Mouse (Mus musculus): ENCODE results near the gene Sik3. TPM values are rescaled to one million over a fixed set of nuclear protein-coding genes. Genes with fewer than 3 reads are reported as not detected.

The Sik3 gene
- polyA plus RNA-seq (2015; fragmentation: Nextera tagmentation; extraction: Ambion mirVana) = 4.7 and 5.8 TPM in 2 replicates

GRCm38 (mm10) chr9:46012091-46013008 is at the start of gene Sik3, which contains the start of gene Pafah1b2:
Sik3 (plus strand) TSS chr9:46012820.
Pafah1b2 (minus strand) TSS chr9:46012690.
- ATAC-seq (ENCODE audit: extremely low read depth, insufficient number of reproducible peaks, low FRiP score, low TSS enrichment) = peak; percentile 86
- Histone ChIP-seq H3K36me3 (no peaks in the 10 kb centered on the region), H3K27ac (replicated peaks) (peak within 1 kb of the TSS; percentile 94), H3K9me3 (no peaks in the 10 kb centered on the region), H3K4me2 (peak within 1 kb of the TSS; percentile 83), H3K4me1 (peaks cover 53% of the 10 kb centered on the region), H3K9ac (peak within 1 kb of the TSS; percentile 99), H3K27me3 (replicated peaks) (no peaks in the 10 kb centered on the region), H3K4me3 (peak within 1 kb of the TSS; percentile 99)
- whole genome bisulfite sequencing = 2% methylated on average over 70 of the region's 78 CpGs

- no peak for ATAC-seq (ENCODE audit: extremely low read depth, insufficient number of reproducible peaks, low FRiP score, low TSS enrichment)
- H3K36me3 ChIP-seq = peaks cover 80% of the 10 kb centered on the region
Observed at GRCm38 (mm10) chr9:45963577-45963976, 49.0 kb upstream of the Sik3 start.

DNA sequence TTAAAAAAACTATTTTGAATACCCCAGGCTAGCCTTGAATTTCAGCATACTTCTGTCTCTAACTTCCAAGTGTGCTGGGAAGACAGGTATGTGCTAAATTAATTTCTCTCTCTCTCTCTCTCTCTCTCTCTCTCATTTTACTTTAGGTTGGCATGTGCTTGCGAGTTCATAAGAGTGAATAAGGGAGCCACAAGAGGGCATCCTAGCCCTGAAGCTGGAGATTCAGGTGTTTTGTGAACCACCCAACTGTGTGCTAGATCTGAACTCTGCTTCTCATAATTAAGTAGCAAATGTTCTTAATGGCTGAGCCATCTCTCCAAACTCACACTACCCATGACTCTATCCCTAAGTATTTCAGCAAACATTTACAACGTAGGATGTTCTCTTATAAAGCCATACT is 35.7 kb upstream of the Sik3 start:
- WGBS = 88% methylated on average over 2 of the region's 2 CpGs
- H3K36me3 ChIP-seq = peaks cover 62% of the 10 kb centered on the region
- H3K27me3 ChIP-seq (replicated peaks) = no peaks in the 10 kb centered on the region

More at GRCm38 (mm10) chr9:45963577-45963976, 49.0 kb upstream of the Sik3 start:
- Histone ChIP-seq H3K9me3 (no peaks in the 10 kb centered on the region), H3K4me1 (peaks cover 22% of the 10 kb centered on the region), H3K4me3 (no peak overlapping the region), H3K9ac (0 out of 2 replicates have a peak overlapping the region, but pooled peaks have one; percentile 13), H3K4me2 (no peak overlapping the region), H3K27me3 (replicated peaks) (no peaks in the 10 kb centered on the region), H3K27ac (replicated peaks) (no peak overlapping the region)
- WGBS = 79% methylated on average over 6 of the region's 6 CpGs

GRCm38 (mm10) chr9:45979778-45980177 is 32.8 kb upstream of the Sik3 start:
- no peak for ATAC-seq (ENCODE audit: extremely low read depth, insufficient number of reproducible peaks, low FRiP score, low TSS enrichment)
- Histone ChIP-seq H3K36me3 (peaks cover 44% of the 10 kb centered on the region), H3K27me3 (replicated peaks) (no peaks in the 10 kb centered on the region), H3K4me3 (no peak overlapping the region), H3K9me3 (no peaks in the 10 kb centered on the region), H3K4me1 (peaks cover 49% of the 10 kb centered on the region), H3K27ac (replicated peaks) (no peak overlapping the region), H3K4me2 (no peak overlapping the region), H3K9ac (no peak overlapping the region)
- WGBS = 84% methylated on average over 2 of the region's 2 CpGs

More for the DNA sequence above, 35.7 kb upstream of the Sik3 start:
- Histone ChIP-seq H3K4me1 (peaks cover 30% of the 10 kb centered on the region), H3K9ac (no peak overlapping the region), H3K4me2 (no peak overlapping the region), H3K27ac (replicated peaks) (no peak overlapping the region), H3K9me3 (no peaks in the 10 kb centered on the region), H3K4me3 (no peak overlapping the region)
- ATAC-seq (ENCODE audit: extremely low read depth, insufficient number of reproducible peaks, low FRiP score, low TSS enrichment) = no peak

DNA sequence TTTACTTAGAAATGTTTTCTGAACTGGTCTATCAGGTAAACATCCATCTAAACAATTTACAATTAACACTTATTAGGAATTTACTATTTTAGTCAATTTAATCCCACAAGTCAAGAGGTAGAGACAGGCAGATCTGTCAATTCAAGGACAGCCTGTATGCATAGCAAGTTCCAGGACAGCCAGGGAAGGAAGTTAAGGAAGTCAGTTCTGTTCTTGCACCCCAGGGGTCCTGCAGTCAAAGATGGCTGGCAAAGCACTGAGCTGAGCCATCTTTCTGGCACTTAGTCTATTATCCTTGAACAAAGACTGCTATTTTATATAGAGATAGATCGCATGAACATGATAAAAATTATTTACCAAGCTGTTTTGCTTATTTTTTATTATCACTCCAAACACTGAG is 32.0 kb upstream of the Sik3 start:
- peaks cover 55% of the 10 kb centered on the region for H3K4me1 ChIP-seq
- no peak overlapping the region for H3K27ac ChIP-seq (replicated peaks)
- no peak overlapping the region for H3K4me3 ChIP-seq
- WGBS = 86% methylated on average over 1 of the region's 1 CpGs
- no peak overlapping the region for H3K4me2 ChIP-seq
- peaks cover 37% of the 10 kb centered on the region for H3K36me3 ChIP-seq
- H3K9me3 ChIP-seq = no peaks in the 10 kb centered on the region
- no peaks in the 10 kb centered on the region for H3K27me3 ChIP-seq (replicated peaks)
- no peak for ATAC-seq (ENCODE audit: extremely low read depth, insufficient number of reproducible peaks, low FRiP score, low TSS enrichment)
- H3K9ac ChIP-seq = no peak overlapping the region

- peaks cover 56% of the 10 kb centered on the region for H3K4me1 ChIP-seq
- no peak for ATAC-seq (ENCODE audit: extremely low read depth, insufficient number of reproducible peaks, low FRiP score, low TSS enrichment)
- H3K9me3 ChIP-seq = no peaks in the 10 kb centered on the region
- no peak overlapping the region for H3K27ac ChIP-seq (replicated peaks)
- H3K4me3 ChIP-seq = no peak overlapping the region
- 0 out of 2 replicates have a peak overlapping the region, but pooled peaks have one; percentile 24 for H3K9ac ChIP-seq
- peaks cover 32% of the 10 kb centered on the region for H3K36me3 ChIP-seq
- no peaks in the 10 kb centered on the region for H3K27me3 ChIP-seq (replicated peaks)
- no peak overlapping the region for H3K4me2 ChIP-seq
Observed at GRCm38 (mm10) chr9:45981331-45981730, 31.3 kb upstream of the Sik3 start.

GRCm38 (mm10) chr9:45983676-45984408 is 28.8 kb upstream of the Sik3 start:
- ATAC-seq (ENCODE audit: extremely low read depth, insufficient number of reproducible peaks, low FRiP score, low TSS enrichment) = no peak
- Histone ChIP-seq H3K36me3 (peaks cover 13% of the 10 kb centered on the region), H3K27ac (replicated peaks) (peak overlapping the region; percentile 97), H3K27me3 (replicated peaks) (no peaks in the 10 kb centered on the region), H3K4me3 (peak overlapping the region; percentile 95), H3K4me2 (peak overlapping the region; percentile 93), H3K9ac (peak overlapping the region; percentile 99), H3K9me3 (no peaks in the 10 kb centered on the region), H3K4me1 (peaks cover 49% of the 10 kb centered on the region)
- under 1% methylated on average over 23 of the region's 23 CpGs for WGBS

- Histone ChIP-seq H3K9me3 (no peaks in the 10 kb centered on the region), H3K9ac (peak overlapping the region; percentile 99), H3K4me3 (peak overlapping the region; percentile 95), H3K27me3 (replicated peaks) (no peaks in the 10 kb centered on the region), H3K36me3 (peaks cover 12% of the 10 kb centered on the region), H3K4me1 (peaks cover 44% of the 10 kb centered on the region), H3K27ac (replicated peaks) (peak overlapping the region; percentile 97), H3K4me2 (peak overlapping the region; percentile 93)
- ATAC-seq (ENCODE audit: extremely low read depth, insufficient number of reproducible peaks, low FRiP score, low TSS enrichment) = peak; percentile 88
- under 1% methylated on average over 51 of the region's 76 CpGs for WGBS
Observed at GRCm38 (mm10) chr9:45984409-45985228, 28.0 kb upstream of the Sik3 start.

DNA sequence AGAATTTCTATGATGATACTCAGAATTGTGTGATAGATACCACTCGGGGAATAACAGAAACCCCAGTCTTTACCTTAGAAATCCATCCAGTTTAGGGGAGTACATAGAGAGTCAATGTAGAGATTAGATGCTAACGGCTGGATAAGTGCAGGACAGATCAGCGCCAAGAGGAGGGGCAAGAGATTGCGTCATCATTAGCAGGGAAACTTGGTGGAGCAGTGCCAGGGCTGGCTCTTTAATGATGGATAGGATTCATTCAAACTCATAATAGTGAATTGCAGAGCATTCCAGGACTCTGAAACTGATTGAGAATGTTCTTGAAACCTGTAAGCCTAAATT is 27.4 kb upstream of the Sik3 start:
- Histone ChIP-seq H3K4me2 (peak overlapping the region; percentile 93), H3K27me3 (replicated peaks) (no peaks in the 10 kb centered on the region), H3K36me3 (peaks cover 12% of the 10 kb centered on the region), H3K27ac (replicated peaks) (peak overlapping the region; percentile 97), H3K9ac (peak overlapping the region; percentile 99), H3K4me1 (peaks cover 38% of the 10 kb centered on the region), H3K4me3 (peak overlapping the region; percentile 95), H3K9me3 (no peaks in the 10 kb centered on the region)
- under 1% methylated on average over 4 of the region's 4 CpGs for WGBS
- no peak for ATAC-seq (ENCODE audit: extremely low read depth, insufficient number of reproducible peaks, low FRiP score, low TSS enrichment)

DNA sequence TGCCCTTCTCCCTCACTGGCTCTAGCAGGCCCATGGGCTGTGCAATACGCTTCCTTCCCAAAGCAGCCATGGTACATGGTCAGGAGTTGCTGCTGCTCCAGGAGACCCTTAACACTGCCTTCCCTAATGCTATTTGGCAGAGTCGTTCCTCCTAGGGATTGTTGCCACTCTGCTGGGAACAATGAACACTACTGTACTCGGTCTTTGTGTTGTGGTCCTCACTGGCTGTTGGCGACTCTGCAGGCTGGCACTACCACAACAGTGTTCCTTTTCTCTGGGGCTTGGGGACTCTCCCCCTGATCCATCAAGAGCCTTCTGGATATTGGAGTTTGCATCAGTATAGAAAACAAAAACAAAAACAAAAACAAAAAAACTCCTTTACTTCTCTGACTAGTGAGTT is 13.6 kb upstream of the Sik3 start:
- Histone ChIP-seq H3K27ac (replicated peaks) (no peak overlapping the region), H3K4me3 (no peak overlapping the region), H3K4me1 (no peaks in the 10 kb centered on the region), H3K9ac (no peak overlapping the region), H3K9me3 (no peaks in the 10 kb centered on the region), H3K4me2 (no peak overlapping the region), H3K27me3 (replicated peaks) (no peaks in the 10 kb centered on the region), H3K36me3 (no peaks in the 10 kb centered on the region)
- no peak for ATAC-seq (ENCODE audit: extremely low read depth, insufficient number of reproducible peaks, low FRiP score, low TSS enrichment)
- 65% methylated on average over 4 of the region's 4 CpGs for WGBS

- H3K9ac ChIP-seq = peak overlapping the region; percentile 63; the same call in 1 of the 2 replicates
- H3K27me3 ChIP-seq (replicated peaks) = no peaks in the 10 kb centered on the region
- no peak overlapping the region for H3K4me3 ChIP-seq
- H3K27ac ChIP-seq (replicated peaks) = no peak overlapping the region
- H3K9me3 ChIP-seq = no peaks in the 10 kb centered on the region
- H3K4me1 ChIP-seq = no peaks in the 10 kb centered on the region
- WGBS = 8% methylated on average over 7 of the region's 7 CpGs
- H3K4me2 ChIP-seq = no peak overlapping the region
- H3K36me3 ChIP-seq = no peaks in the 10 kb centered on the region
- no peak for ATAC-seq (ENCODE audit: extremely low read depth, insufficient number of reproducible peaks, low FRiP score, low TSS enrichment)
Observed at GRCm38 (mm10) chr9:46003729-46004128, 8.9 kb upstream of the Sik3 start.
